Mouse (Mus musculus) cerebellum, adult 18-20 months (tissue): ENCODE measurements around the gene Apoa2.

Experiments
- DNase-seq, 2 experiments: peaks; one replicate each; pipeline ENCODE4 v3.0.0; 2021

The Apoa2 gene

GRCm38 (mm10) chr1:171224857-171225256 lies at the start of gene Apoa2:
Gene Apoa2 (plus strand): TSS chr1:171225054.
- DNase-seq: no peak

- no peak for DNase-seq
These were observed 45.2 kb upstream of the Apoa2 start for GRCm38 (mm10) chr1:171179487-171180171.

- no peak for DNase-seq
These were observed 41.8 kb upstream of the Apoa2 start for GRCm38 (mm10) chr1:171183025-171183424.

- DNase-seq: no peak
These were observed 41.2 kb upstream of the Apoa2 start for GRCm38 (mm10) chr1:171183620-171184019.

- no peak for DNase-seq
These were observed 40.5 kb upstream of the Apoa2 start for GRCm38 (mm10) chr1:171184314-171184713.

GRCm38 (mm10) chr1:171185655-171186054 lies 39.2 kb upstream of the Apoa2 start:
- no peak for DNase-seq

- no peak for DNase-seq
These were observed 36.8 kb upstream of the Apoa2 start for GRCm38 (mm10) chr1:171187851-171188700.

- no peak for DNase-seq
These were observed 35.8 kb upstream of the Apoa2 start for GRCm38 (mm10) chr1:171189046-171189445.

GRCm38 (mm10) chr1:171189476-171190114 lies 35.3 kb upstream of the Apoa2 start:
- no peak for DNase-seq

GRCm38 (mm10) chr1:171190832-171191231 lies 34.0 kb upstream of the Apoa2 start:
- DNase-seq: no peak

- no peak for DNase-seq
These were observed 32.6 kb upstream of the Apoa2 start for GRCm38 (mm10) chr1:171192283-171192682.

GRCm38 (mm10) chr1:171193093-171193840 lies 31.6 kb upstream of the Apoa2 start:
- no peak for DNase-seq

GRCm38 (mm10) chr1:171193911-171194830 lies 30.7 kb upstream of the Apoa2 start:
- no peak for DNase-seq

GRCm38 (mm10) chr1:171195046-171195822 lies 29.6 kb upstream of the Apoa2 start:
- no peak for DNase-seq

GRCm38 (mm10) chr1:171195887-171196397 lies 28.9 kb upstream of the Apoa2 start, which contains the start of gene Pcp4l1:
Gene Pcp4l1 (minus strand): TSS chr1:171196268.
- peak; percentile 35 to 36 for DNase-seq

- DNase-seq: no peak
These were observed 25.3 kb upstream of the Apoa2 start for GRCm38 (mm10) chr1:171199532-171199931.

- no peak for DNase-seq
These were observed 24.1 kb upstream of the Apoa2 start for GRCm38 (mm10) chr1:171200769-171201168.

- DNase-seq: no peak
These were observed 21.2 kb upstream of the Apoa2 start for GRCm38 (mm10) chr1:171203471-171204248.

- no peak for DNase-seq
These were observed 20.6 kb upstream of the Apoa2 start for GRCm38 (mm10) chr1:171204249-171204644.
